Mouse (Mus musculus): ENCODE results near the gene Cbl. TPM values are rescaled to one million over a fixed set of nuclear protein-coding genes. Genes with fewer than 3 reads are reported as not detected.

The Cbl gene
- polyA plus RNA-seq, 1 experiment from 2014 or later, result 19.6 TPM

DNA sequence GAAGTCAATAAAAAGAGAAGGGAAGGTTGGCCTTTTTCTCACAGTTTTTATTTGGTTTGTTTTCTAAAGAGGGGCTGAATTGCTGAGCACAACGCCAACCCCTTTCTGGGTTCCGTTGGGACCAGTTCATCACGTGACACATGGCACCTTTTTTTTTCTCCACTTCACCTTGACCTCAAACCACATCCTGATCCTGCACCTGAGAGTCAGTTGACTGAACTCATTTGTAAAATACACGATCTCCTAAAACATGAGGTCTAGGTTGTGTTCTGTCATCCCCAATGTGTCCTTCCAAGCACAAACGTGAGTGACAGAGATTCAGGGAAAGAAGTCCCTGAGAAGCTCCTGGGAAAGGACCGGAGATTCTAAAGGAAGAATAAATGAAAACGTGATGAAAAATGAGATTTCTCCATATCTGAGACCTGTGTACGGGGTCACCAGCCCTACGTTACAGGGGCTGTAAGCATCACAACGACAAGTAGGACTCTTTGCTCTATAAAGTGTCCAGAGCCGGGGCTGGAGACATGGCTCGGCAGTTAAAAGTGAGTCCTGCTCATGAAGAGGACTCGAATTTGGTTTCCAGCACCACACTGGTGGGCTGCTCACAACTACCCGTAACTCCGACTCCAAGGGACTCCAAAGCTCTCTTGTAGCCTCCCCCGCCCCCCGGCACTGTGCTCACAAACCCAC is 4.8 kb upstream of the Cbl start:
- Histone ChIP-seq H3K36me3 (no peaks in the 10 kb centered on the region), H3K9ac (no peak overlapping the region), H3K4me3 (no peak overlapping the region), H3K27me3 (no peaks in the 10 kb centered on the region; the same call in 1 of the 2 replicates), H3K4me1 (peaks cover 6% of the 10 kb centered on the region), H3K9me3 (no peaks in the 10 kb centered on the region), H3K27ac (no peak overlapping the region), H3K4me2 (replicated peaks) (no peak overlapping the region)
- WGBS, result 79% methylated on average over 17 of the region's 17 CpGs
- no peak for ATAC-seq (ENCODE audit: low FRiP score, low read depth)

DNA sequence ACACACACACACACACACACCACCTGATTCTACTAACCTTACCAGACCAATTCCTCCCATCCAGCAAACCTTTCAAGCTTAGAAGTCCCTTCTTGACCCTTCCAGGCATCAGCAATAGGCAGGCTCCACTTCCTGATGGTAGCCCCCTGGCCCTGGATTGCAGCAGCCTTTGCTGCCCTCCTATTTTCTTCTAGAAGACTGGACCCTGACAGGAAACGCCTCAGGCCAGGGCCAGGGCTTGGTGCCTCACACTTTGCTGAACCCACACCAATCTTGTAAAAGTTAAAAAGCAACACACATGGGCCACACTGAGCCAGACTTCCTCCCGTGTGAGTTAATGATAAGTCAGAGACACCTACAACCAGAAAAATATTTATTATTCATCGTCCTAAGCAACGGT is 3.3 kb upstream of the Cbl start:
- no peaks in the 10 kb centered on the region for H3K9me3 ChIP-seq
- no peak overlapping the region for H3K9ac ChIP-seq
- no peak overlapping the region for H3K4me3 ChIP-seq
- H3K36me3 ChIP-seq, result no peaks in the 10 kb centered on the region
- peaks cover 15% of the 10 kb centered on the region for H3K4me1 ChIP-seq
- no peak for ATAC-seq (ENCODE audit: low FRiP score, low read depth)
- H3K27ac ChIP-seq, result no peak overlapping the region
- WGBS, result 50% methylated on average over 4 of the region's 4 CpGs
- H3K4me2 ChIP-seq (replicated peaks), result no peak overlapping the region
- no peaks in the 10 kb centered on the region; the same call in 1 of the 2 replicates for H3K27me3 ChIP-seq

DNA sequence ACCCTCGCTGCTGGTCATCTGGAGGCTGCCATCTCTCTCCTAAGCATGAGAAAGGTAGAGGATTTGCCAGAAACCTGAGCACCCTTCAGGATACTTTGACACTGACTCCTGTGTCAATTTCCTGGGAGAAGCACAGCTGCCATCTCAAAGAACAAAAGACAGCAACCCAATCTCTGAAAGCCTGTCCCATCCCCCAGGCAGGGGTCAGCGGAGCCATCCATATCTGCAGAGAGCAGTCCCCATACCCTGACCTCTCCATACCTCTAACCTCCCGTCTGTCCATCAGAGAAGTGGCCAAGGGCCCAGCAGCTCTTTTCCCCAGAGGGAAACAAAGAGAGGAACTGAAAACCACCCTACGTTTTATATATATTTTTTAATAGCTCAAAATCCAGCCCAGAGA is 2.8 kb upstream of the Cbl start:
- H3K4me3 ChIP-seq, result no peak overlapping the region
- peaks cover 20% of the 10 kb centered on the region for H3K4me1 ChIP-seq
- H3K9ac ChIP-seq, result peak overlapping the region; percentile 4; the same call in 1 of the 2 replicates
- no peak for ATAC-seq (ENCODE audit: low FRiP score, low read depth)
- H3K9me3 ChIP-seq, result no peaks in the 10 kb centered on the region
- H3K4me2 ChIP-seq (replicated peaks), result no peak overlapping the region
- 70% methylated on average over 4 of the region's 4 CpGs for WGBS
- no peak overlapping the region for H3K27ac ChIP-seq
- H3K27me3 ChIP-seq, result no peaks in the 10 kb centered on the region; the same call in 1 of the 2 replicates
- no peaks in the 10 kb centered on the region for H3K36me3 ChIP-seq

DNA sequence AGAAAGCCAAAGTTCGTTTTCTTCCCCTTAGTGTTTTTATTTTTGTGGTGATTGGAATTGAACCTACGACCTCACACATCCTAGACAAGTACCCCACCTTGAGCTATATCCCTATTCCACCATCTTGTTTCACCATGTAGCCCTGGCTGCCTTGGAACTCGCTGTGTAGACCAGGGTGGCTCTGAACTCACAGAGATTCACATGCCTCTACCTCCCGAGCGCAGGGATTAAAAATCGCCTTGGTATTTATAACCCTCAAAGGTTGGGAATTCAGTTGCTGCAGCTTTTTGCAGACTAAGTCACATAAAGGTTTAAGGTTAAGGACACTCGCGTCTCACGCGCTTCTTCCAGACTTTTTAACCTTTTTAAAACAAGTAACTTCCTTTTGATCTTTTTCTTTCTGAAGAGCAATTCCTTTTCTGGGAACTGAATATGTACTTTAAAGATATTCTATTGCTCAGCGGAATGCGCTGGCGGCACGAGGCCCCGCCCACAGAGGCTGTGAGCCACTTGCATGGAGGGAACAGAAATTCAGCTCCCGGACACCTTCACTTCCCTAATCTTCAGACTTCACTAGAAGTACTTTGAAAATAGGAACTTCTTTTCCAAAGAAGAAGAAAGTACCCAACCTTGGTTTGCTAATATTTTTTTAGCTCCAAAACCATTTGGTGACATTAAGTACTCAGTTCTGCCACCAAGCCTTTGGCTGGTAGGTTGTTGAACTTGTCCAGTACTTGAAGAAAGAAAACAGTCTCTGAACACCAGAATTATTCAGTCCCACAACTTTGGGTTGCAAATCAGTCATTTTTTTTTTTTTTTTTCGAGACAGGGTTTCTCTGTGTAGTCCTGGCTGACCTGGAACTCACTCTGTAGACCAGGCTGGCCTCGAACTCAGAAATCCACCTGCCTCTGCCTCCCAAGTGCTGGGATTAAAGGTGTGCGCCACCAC is 904 bp upstream of the Cbl start:
- H3K27ac ChIP-seq, result peak overlapping the region; percentile 58
- H3K9me3 ChIP-seq, result no peaks in the 10 kb centered on the region
- WGBS, result 26% methylated on average over 19 of the region's 19 CpGs
- no peaks in the 10 kb centered on the region for H3K27me3 ChIP-seq
- peaks cover 29% of the 10 kb centered on the region for H3K4me1 ChIP-seq
- H3K36me3 ChIP-seq, result no peaks in the 10 kb centered on the region
- peak overlapping the region; percentile 82 for H3K4me3 ChIP-seq
- 0 out of 2 replicates have a peak, but pooled peaks have one; percentile 17 for ATAC-seq (ENCODE audit: low FRiP score, low read depth)
- H3K4me2 ChIP-seq (replicated peaks), result peak overlapping the region; percentile 60
- peak overlapping the region; percentile 48; the same call in 1 of the 2 replicates for H3K9ac ChIP-seq

DNA sequence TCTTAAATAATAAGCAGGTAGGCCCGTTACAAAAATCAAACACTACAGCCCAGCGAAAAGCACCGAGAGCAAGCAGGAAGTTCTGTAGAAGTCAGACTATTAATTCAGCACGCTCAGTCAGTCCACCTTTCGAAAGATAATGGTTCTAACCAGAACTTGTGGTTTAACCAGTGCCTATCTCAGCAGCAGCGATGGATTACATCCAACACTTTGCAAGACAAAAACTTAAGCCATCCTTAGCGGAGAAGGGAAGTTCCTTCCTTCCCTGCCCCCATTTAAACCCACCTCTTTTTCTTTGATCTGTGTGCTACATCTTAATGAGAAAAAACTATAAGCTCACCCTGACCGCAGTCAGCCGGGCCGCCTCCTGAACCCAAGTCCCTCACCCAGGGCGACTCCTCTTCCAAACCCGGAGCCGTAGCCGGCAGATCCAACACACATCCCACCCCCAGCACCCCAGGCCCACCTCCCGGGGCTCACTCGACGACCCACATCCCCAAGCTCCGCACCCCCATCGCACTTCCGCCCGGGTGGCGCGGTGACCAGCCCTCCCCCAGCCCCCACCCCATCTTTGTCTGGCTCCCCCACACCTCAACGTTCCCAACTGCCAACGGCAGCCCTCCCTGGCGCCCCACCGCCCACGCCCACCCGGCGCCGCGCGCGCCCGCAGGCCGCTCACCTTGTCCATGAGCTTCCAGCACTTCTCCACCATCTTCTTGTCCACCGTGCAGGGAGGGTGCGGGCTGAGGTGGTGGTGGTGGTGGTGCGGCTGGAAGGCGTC is 638 bp downstream of the Cbl start:
- no peaks in the 10 kb centered on the region for H3K9me3 ChIP-seq
- H3K4me3 ChIP-seq, result peak overlapping the region; percentile 82
- peaks cover 26% of the 10 kb centered on the region for H3K4me1 ChIP-seq
- no peaks in the 10 kb centered on the region for H3K27me3 ChIP-seq
- H3K27ac ChIP-seq, result peak overlapping the region; percentile 93
- peaks cover 2% of the 10 kb centered on the region; the same call in 1 of the 2 replicates for H3K36me3 ChIP-seq
- peak; percentile 83 for ATAC-seq (ENCODE audit: low FRiP score, low read depth)
- peak overlapping the region; percentile 70 for H3K4me2 ChIP-seq (replicated peaks)
- WGBS, result under 1% methylated on average over 39 of the region's 40 CpGs
- H3K9ac ChIP-seq, result peak overlapping the region; percentile 87

DNA sequence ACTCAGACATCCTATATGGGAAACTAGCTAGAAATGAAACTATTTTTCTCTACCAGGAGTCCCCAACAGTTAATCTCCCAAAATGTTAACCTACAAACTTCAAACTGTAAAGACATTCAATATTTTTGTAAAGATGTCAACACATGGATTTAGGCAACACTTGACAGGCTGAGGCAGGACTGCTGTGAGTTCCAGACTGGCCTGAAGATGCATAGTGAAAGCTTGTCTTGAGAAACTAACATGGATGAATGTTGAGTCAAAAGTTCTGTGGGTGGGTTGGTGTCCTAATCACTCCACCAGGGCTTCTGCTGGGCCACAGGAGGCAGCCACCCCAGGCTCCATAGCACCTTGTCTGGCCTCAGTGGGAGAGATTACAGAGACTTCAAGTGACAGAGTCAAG is 2.2 kb downstream of the Cbl start:
- Histone ChIP-seq H3K9ac (no peak overlapping the region), H3K4me1 (peaks cover 25% of the 10 kb centered on the region), H3K36me3 (peaks cover 9% of the 10 kb centered on the region), H3K9me3 (no peaks in the 10 kb centered on the region), H3K27ac (no peak overlapping the region), H3K4me2 (replicated peaks) (peak overlapping the region; percentile 70), H3K27me3 (no peaks in the 10 kb centered on the region), H3K4me3 (no peak overlapping the region)
- ATAC-seq (ENCODE audit: low FRiP score, low read depth), result no peak

DNA sequence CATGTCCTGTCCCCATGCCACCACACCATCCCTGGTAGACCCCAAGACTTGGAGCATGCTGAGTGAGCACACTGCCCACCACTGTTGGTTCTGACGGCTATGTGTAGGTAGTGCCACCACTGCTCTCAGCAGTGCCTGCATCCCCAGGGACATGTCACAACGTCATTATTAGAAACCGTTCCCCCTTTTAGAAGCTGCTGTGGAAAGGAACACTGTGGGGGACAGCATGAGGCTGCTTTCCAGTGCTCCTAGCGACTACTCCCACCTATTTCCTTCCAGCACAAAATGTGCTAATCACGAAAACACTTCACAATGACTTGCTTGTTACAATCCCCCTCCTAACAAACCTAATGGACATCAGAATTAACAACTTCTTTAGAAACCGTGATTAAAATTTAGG is 7.9 kb downstream of the Cbl start:
- no peak overlapping the region for H3K9ac ChIP-seq
- ATAC-seq (ENCODE audit: low FRiP score, low read depth), result no peak

DNA sequence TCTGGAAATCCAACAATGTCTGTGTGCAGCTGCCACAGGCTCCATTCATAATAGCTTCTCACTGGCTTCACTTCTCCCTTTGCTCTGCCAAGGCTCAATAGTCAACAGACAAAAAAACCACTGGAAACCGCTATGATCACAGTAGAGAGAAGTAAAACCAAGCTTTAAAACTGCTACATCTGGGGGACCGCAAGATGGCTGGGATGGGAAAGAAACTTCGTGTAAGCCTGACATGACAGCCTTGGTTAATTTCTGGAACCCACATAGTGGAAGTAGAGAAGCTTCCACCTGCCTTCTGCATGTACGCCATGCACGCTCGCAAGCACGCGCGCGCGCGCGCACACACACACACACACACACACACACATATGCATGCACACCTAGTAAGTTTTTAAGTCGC is 20.3 kb downstream of the Cbl start:
- peaks cover 18% of the 10 kb centered on the region for H3K36me3 ChIP-seq
- no peak overlapping the region for H3K9ac ChIP-seq
- no peak overlapping the region for H3K27ac ChIP-seq
- H3K9me3 ChIP-seq, result peaks cover 4% of the 10 kb centered on the region; the same call in 1 of the 2 replicates
- ATAC-seq (ENCODE audit: low FRiP score, low read depth), result no peak
- H3K4me2 ChIP-seq (replicated peaks), result no peak overlapping the region
- H3K4me3 ChIP-seq, result no peak overlapping the region
- 97% methylated on average over 14 of the region's 14 CpGs for WGBS
- H3K4me1 ChIP-seq, result no peaks in the 10 kb centered on the region
- H3K27me3 ChIP-seq, result no peaks in the 10 kb centered on the region

More for the DNA sequence above, 7.9 kb downstream of the Cbl start:
- Histone ChIP-seq H3K27ac (no peak overlapping the region), H3K9me3 (no peaks in the 10 kb centered on the region), H3K4me1 (peaks cover 9% of the 10 kb centered on the region), H3K27me3 (no peaks in the 10 kb centered on the region), H3K36me3 (peaks cover 9% of the 10 kb centered on the region), H3K4me2 (replicated peaks) (no peak overlapping the region), H3K4me3 (no peak overlapping the region)
- WGBS, result 60% methylated on average over 6 of the region's 6 CpGs

DNA sequence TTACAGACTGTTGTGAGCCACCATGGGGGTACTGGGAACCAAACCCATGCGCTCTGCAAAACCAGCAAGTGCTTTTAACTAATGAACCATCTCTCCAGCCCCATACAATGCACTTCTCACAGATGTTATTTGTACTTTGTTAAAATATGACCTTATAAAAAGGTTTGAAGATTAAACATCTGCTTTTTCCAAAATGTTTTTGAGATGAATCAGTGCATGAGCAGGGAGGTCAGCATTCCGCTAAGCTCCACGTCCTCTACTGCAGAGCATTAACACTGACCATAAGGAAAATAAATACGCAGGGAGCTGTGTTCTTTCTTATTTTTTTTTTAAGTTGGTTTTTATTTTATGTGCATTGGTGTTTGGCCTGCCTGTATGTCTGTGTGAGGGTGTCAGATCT is 21.4 kb downstream of the Cbl start:
- ATAC-seq (ENCODE audit: low FRiP score, low read depth), result no peak
- Histone ChIP-seq H3K9me3 (peaks cover 4% of the 10 kb centered on the region; the same call in 1 of the 2 replicates), H3K27me3 (no peaks in the 10 kb centered on the region), H3K4me3 (no peak overlapping the region), H3K9ac (no peak overlapping the region), H3K4me1 (no peaks in the 10 kb centered on the region), H3K36me3 (peaks cover 18% of the 10 kb centered on the region), H3K27ac (no peak overlapping the region), H3K4me2 (replicated peaks) (no peak overlapping the region)
- WGBS, result 94% methylated on average over 4 of the region's 4 CpGs

DNA sequence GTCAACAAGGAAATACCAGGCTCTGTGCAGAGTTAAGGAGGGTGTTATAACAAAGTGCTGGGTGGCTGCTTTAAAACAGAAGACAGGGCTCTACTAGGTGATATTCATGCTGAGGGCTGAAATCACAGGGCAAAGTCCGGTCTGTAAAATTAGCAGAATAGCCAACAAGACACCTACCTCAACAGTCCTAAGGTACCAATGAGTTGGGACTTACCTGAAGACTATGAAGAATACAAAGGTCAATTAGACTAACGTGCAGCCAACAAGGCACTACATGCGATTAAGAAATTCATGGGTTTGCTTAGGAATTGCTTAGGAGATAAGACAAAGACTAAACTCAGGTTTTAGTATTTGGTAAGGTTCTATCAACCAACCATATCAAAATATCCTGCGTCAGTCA is 24.4 kb downstream of the Cbl start:
- Histone ChIP-seq H3K36me3 (peaks cover 18% of the 10 kb centered on the region), H3K4me1 (no peaks in the 10 kb centered on the region), H3K4me2 (replicated peaks) (no peak overlapping the region), H3K27me3 (no peaks in the 10 kb centered on the region), H3K9ac (no peak overlapping the region), H3K27ac (no peak overlapping the region), H3K9me3 (peaks cover 4% of the 10 kb centered on the region; the same call in 1 of the 2 replicates), H3K4me3 (no peak overlapping the region)
- ATAC-seq (ENCODE audit: low FRiP score, low read depth), result no peak
- WGBS, result 95% methylated on average over 4 of the region's 4 CpGs

DNA sequence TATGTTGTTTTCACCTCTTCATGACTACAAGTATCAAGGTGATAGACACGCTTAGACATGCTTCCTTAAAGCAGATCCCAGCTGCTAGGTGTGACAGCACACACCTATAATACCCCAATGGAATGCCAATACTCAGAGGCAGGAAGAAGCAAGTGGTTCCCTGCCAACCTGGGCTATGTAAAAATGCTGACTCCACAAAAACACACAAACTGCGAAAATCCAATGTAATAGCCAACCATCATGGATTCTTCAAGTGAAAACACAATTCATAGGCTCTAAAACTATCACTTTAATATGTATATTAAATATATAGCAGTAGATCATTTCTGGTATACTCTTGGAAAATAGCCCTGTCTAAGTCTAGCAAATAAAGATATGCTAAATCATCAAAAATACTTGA is 26.0 kb downstream of the Cbl start:
- Histone ChIP-seq H3K27me3 (no peaks in the 10 kb centered on the region), H3K4me3 (no peak overlapping the region), H3K9me3 (peaks cover 4% of the 10 kb centered on the region; the same call in 1 of the 2 replicates), H3K4me2 (replicated peaks) (no peak overlapping the region), H3K4me1 (no peaks in the 10 kb centered on the region), H3K9ac (no peak overlapping the region), H3K36me3 (peaks cover 16% of the 10 kb centered on the region), H3K27ac (no peak overlapping the region)
- WGBS, result 86% methylated on average over 2 of the region's 2 CpGs
- no peak for ATAC-seq (ENCODE audit: low FRiP score, low read depth)
